Mouse (Mus musculus) liver, embryonic 11.5 days (tissue): ENCODE data around the gene Tef. TPM values are rescaled to one million over a fixed set of nuclear protein-coding genes. Genes with fewer than 3 reads are reported as not detected.

Source experiments
- ATAC-seq: fragments of 200-750 bp; cut with Nextera tagmentation; replicated peaks from 2 replicates; pipeline ENCODE4 v1.8.0; 2017; ENCODE audit warnings: moderate number of reproducible peaks, mild to moderate bottlenecking, moderate TSS enrichment, moderate library complexity; ENCODE audit not compliant: low FRiP score
- DNase-seq: peaks from one replicate; pipeline ENCODE4 v3.0.0-alpha.2; 2017; ENCODE audit warnings: low spot score
- H3K27ac ChIP-seq: fragments of 300-500 bp; sonication (generic); 2 replicates; pipeline ENCODE4 v1.5.1; 2014; ENCODE audit warnings: mild to moderate bottlenecking, low read depth, low read length, control low read depth
- H3K27me3 ChIP-seq: fragments of 300-500 bp; sonication (generic); replicated peaks from 2 replicates; pipeline ENCODE4 v1.6.1; 2014; ENCODE audit warnings: low read length, mixed read lengths; ENCODE audit not compliant: control insufficient read depth, insufficient read depth
- H3K36me3 ChIP-seq: fragments of 300-500 bp; sonication (generic); 2 replicates; pipeline ENCODE4 v1.6.1; 2014; ENCODE audit warnings: mild to moderate bottlenecking, low read length, moderate library complexity, mixed read lengths; ENCODE audit not compliant: control insufficient read depth, insufficient read depth
- H3K4me1 ChIP-seq: fragments of 300-500 bp; sonication (generic); replicated peaks from 2 replicates; pipeline ENCODE4 v1.6.1; 2014; ENCODE audit warnings: low read length, mixed read lengths; ENCODE audit not compliant: control insufficient read depth, insufficient read depth
- H3K4me2 ChIP-seq: fragments of 300-500 bp; sonication (generic); 2 replicates; pipeline ENCODE4 v1.6.1; 2014; ENCODE audit warnings: mild to moderate bottlenecking, control low read depth, moderate library complexity
- H3K4me3 ChIP-seq: fragments of 300-500 bp; sonication (generic); 2 replicates; pipeline ENCODE4 v1.5.1; 2014; ENCODE audit warnings: low read depth, low read length, control low read depth
- H3K9ac ChIP-seq: fragments of 300-500 bp; sonication (generic); 2 replicates; pipeline ENCODE4 v1.6.1; 2014; ENCODE audit warnings: low read depth, low read length, control low read depth
- H3K9me3 ChIP-seq: fragments of 300-500 bp; sonication (generic); 2 replicates; pipeline ENCODE4 v1.6.1; 2016; ENCODE audit warnings: low read length, inconsistent platforms, mixed read lengths; ENCODE audit not compliant: control insufficient read depth
- WGBS: fragments of 180-500 bp; shearing (Covaris S2); extraction: QIAGEN DNeasy Blood & Tissue Kit; methylation state at CpG from one replicate; pipeline ENCODE4 v1.1.7; 2014; 5-methylcytosine and 5-hydroxymethylcytosine counted together
- polyA plus RNA-seq: library from polyadenylated mRNA; unstranded; fragments of >200 nt; fragmentation: Nextera tagmentation; extraction: Ambion mirVana; gene quantifications from 2 replicates; pipeline ENCODE4 v1.2.1, GENCODE M21; 2014

The Tef gene
- polyA plus RNA-seq, 1 experiment from 2014 or later: 12.6 TPM

GRCm38 (mm10) chr15:81785701-81786100 is 16.5 kb upstream of the Tef start:
- H3K27me3 ChIP-seq: no peaks in the 10 kb centered on the region
- ATAC-seq (no peak), DNase-seq (no peak)
- H3K9ac ChIP-seq: no peak overlapping the region
- H3K4me2 ChIP-seq: no peak overlapping the region
- no peak overlapping the region for H3K27ac ChIP-seq
- H3K36me3 ChIP-seq: peaks cover 40% of the 10 kb centered on the region
- no peak overlapping the region for H3K4me3 ChIP-seq
- no peaks in the 10 kb centered on the region for H3K4me1 ChIP-seq
- no peaks in the 10 kb centered on the region for H3K9me3 ChIP-seq
- WGBS: 94% methylated on average over 8 of the region's 8 CpGs

- Histone ChIP-seq H3K27ac (no peak overlapping the region), H3K27me3 (no peaks in the 10 kb centered on the region), H3K9me3 (no peaks in the 10 kb centered on the region), H3K4me2 (no peak overlapping the region), H3K4me3 (no peak overlapping the region), H3K9ac (no peak overlapping the region), H3K4me1 (peaks cover 4% of the 10 kb centered on the region; the same call in 1 of the 2 replicates), H3K36me3 (peaks cover 43% of the 10 kb centered on the region)
- ATAC-seq (no peak), DNase-seq (no peak)
- 91% methylated on average over 13 of the region's 13 CpGs for WGBS
These were observed 14.7 kb upstream of the Tef start for GRCm38 (mm10) chr15:81787525-81787924.

GRCm38 (mm10) chr15:81792444-81792843 is 9.8 kb upstream of the Tef start:
- Histone ChIP-seq H3K4me3 (no peak overlapping the region), H3K36me3 (peaks cover 22% of the 10 kb centered on the region)

GRCm38 (mm10) chr15:81796228-81796627 is 6.0 kb upstream of the Tef start:
- ATAC-seq: no peak
- DNase-seq: no peak
- WGBS: 80% methylated on average over 3 of the region's 3 CpGs
- Histone ChIP-seq H3K9ac (no peak overlapping the region), H3K4me1 (peaks cover 5% of the 10 kb centered on the region; the same call in 1 of the 2 replicates), H3K27ac (no peak overlapping the region), H3K4me2 (no peak overlapping the region), H3K4me3 (no peak overlapping the region), H3K36me3 (peaks cover 18% of the 10 kb centered on the region), H3K9me3 (no peaks in the 10 kb centered on the region), H3K27me3 (no peaks in the 10 kb centered on the region)

More at GRCm38 (mm10) chr15:81792444-81792843, 9.8 kb upstream of the Tef start:
- no peak overlapping the region for H3K27ac ChIP-seq
- H3K9me3 ChIP-seq: no peaks in the 10 kb centered on the region
- H3K9ac ChIP-seq: no peak overlapping the region
- H3K4me1 ChIP-seq: peaks cover 4% of the 10 kb centered on the region; the same call in 1 of the 2 replicates
- ATAC-seq: peak; percentile 60
- no peak for DNase-seq
- H3K4me2 ChIP-seq: no peak overlapping the region
- 76% methylated on average over 9 of the region's 9 CpGs for WGBS
- H3K27me3 ChIP-seq: no peaks in the 10 kb centered on the region

- Histone ChIP-seq H3K4me2 (no peak overlapping the region), H3K9me3 (no peaks in the 10 kb centered on the region), H3K36me3 (peaks cover 6% of the 10 kb centered on the region), H3K27ac (no peak overlapping the region), H3K4me3 (no peak overlapping the region), H3K9ac (no peak overlapping the region), H3K4me1 (peaks cover 15% of the 10 kb centered on the region), H3K27me3 (no peaks in the 10 kb centered on the region)
- 79% methylated on average over 6 of the region's 6 CpGs for WGBS
- ATAC-seq (no peak), DNase-seq (no peak)
These were observed 4.4 kb upstream of the Tef start for GRCm38 (mm10) chr15:81797861-81798260.

- Histone ChIP-seq H3K9ac (no peak overlapping the region), H3K36me3 (peaks cover under 1% of the 10 kb centered on the region), H3K9me3 (no peaks in the 10 kb centered on the region), H3K4me1 (peaks cover 21% of the 10 kb centered on the region), H3K27me3 (no peaks in the 10 kb centered on the region), H3K4me2 (no peak overlapping the region), H3K27ac (no peak overlapping the region), H3K4me3 (no peak overlapping the region)
- ATAC-seq (no peak), DNase-seq (no peak)
- 81% methylated on average over 4 of the region's 4 CpGs for WGBS
These were observed 3.8 kb upstream of the Tef start for GRCm38 (mm10) chr15:81798421-81798820.

GRCm38 (mm10) chr15:81800391-81800790 is 1.8 kb upstream of the Tef start:
- H3K27me3 ChIP-seq: no peaks in the 10 kb centered on the region
- no peak overlapping the region; the same call in 1 of the 2 replicates for H3K27ac ChIP-seq
- ATAC-seq (no peak), DNase-seq (no peak)
- H3K9me3 ChIP-seq: no peaks in the 10 kb centered on the region
- H3K4me1 ChIP-seq: peaks cover 31% of the 10 kb centered on the region
- H3K4me3 ChIP-seq: no peak overlapping the region
- H3K36me3 ChIP-seq: no peaks in the 10 kb centered on the region
- WGBS: 73% methylated on average over 3 of the region's 3 CpGs
- H3K4me2 ChIP-seq: no peak overlapping the region
- no peak overlapping the region for H3K9ac ChIP-seq

- Histone ChIP-seq H3K27ac (peak overlapping the region; percentile 49), H3K36me3 (no peaks in the 10 kb centered on the region), H3K9me3 (no peaks in the 10 kb centered on the region), H3K9ac (peak overlapping the region; percentile 57), H3K4me3 (peak overlapping the region; percentile 42), H3K4me2 (peak overlapping the region; percentile 83), H3K27me3 (no peaks in the 10 kb centered on the region), H3K4me1 (peaks cover 31% of the 10 kb centered on the region)
- DNase-seq (no peak), ATAC-seq (no peak; the same call in 1 of the 2 replicates)
- WGBS: 29% methylated on average over 8 of the region's 8 CpGs
These were observed 725 bp downstream of the Tef start for GRCm38 (mm10) chr15:81802941-81803351.

- peaks cover 31% of the 10 kb centered on the region for H3K4me1 ChIP-seq
- H3K9ac ChIP-seq: no peak overlapping the region
- no peaks in the 10 kb centered on the region for H3K27me3 ChIP-seq
- no peaks in the 10 kb centered on the region for H3K36me3 ChIP-seq
- peak overlapping the region; percentile 83 for H3K4me2 ChIP-seq
- H3K4me3 ChIP-seq: 0 out of 2 replicates have a peak overlapping the region, but pooled peaks have one; percentile 42
- no peaks in the 10 kb centered on the region for H3K9me3 ChIP-seq
- ATAC-seq (peak; percentile 57), DNase-seq (no peak)
- no peak overlapping the region for H3K27ac ChIP-seq
- WGBS: 37% methylated on average over 4 of the region's 4 CpGs
These were observed 1.3 kb downstream of the Tef start for GRCm38 (mm10) chr15:81803425-81803951.
